Mouse (Mus musculus) brain, embryonic 14.5 days (tissue): Measurements from ENCODE around the gene Entpd3.

ENCODE experiments used
- CTCF ChIP-seq: fragments of 200-500 bp; IDR thresholded peaks from 2 replicates; pipeline ENCODE4 v1.5.1; 2012; ENCODE audit warnings: inconsistent platforms, mild to moderate bottlenecking, moderate library complexity, borderline replicate concordance; ENCODE audit not compliant: insufficient read depth, insufficient read length; ENCODE audit errors: extremely low read depth
- POLR2A ChIP-seq: fragments of 200-500 bp; IDR thresholded peaks from 2 replicates; pipeline ENCODE4 v1.6.1; 2012; ENCODE audit warnings: mild to moderate bottlenecking, inconsistent platforms, borderline replicate concordance; ENCODE audit not compliant: poor library complexity, insufficient read depth, insufficient read length, severe bottlenecking; ENCODE audit errors: extremely low read depth

DNA sequence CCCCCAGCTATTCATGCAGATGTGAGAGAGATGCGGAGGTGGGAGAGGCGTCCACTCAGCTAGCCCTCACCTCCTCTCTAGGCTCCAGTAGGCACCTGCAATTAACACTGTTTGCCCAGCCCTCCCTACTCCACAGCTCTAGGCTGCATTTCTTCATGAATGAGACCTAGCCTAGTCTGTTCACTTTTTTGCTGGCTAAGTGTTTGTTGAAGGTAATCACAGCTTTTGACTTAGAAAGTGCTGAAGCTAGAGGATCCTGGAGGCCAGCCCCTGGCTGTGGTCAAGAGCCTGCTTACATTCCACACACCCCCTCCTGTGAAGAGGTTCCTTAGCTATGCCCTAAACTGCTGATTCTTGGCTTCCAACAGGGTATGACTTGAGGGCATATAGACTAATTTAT lies 1.8 kb downstream of the Entpd3 start:
- TF ChIP-seq POLR2A (no peak), CTCF (no peak)
